Mouse (Mus musculus): Measurements from ENCODE around the gene Gtpbp1. TPM values are rescaled to one million over a fixed set of nuclear protein-coding genes. Genes with fewer than 3 reads are reported as not detected.

The Gtpbp1 gene
- 36.4 and 39.1 TPM in 2 replicates for polyA plus RNA-seq (2015; fragmentation: Nextera tagmentation; extraction: Ambion mirVana)

DNA sequence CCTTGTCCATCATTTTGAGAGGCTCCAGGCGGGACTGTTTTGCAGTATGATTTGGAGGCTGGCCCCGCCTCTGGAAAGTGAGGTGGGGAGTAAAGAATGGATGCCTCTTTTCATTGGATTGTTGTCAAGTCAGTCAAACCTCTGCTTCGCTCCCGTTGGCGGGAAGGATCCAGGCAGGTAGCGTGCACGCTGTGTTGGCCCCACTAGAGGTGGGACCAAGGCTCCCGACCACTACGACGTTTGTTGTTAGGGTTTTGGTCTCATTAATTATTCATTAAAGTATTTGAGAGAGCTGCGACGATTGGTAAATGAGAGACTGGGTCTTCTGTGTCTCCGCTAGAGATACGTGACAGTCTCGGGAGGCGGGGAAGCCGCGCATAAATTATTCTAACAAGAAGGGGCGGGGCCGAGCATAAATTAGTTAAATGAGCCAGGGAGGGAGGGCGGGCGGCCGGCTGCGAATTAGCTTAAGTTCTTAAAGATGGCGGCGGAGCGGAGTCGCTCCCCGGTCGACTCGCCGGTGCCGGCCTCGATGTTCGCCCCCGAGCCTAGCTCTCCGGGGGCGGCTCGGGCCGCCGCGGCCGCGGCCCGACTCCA is at the start of gene Gtpbp1:
Gene Gtpbp1, plus strand, starts transcription at position 420 of the 597 bp plus-strand sequence.
- H3K27ac ChIP-seq (replicated peaks) = peak within 1 kb of the TSS; percentile 88
- peaks cover 37% of the 10 kb centered on the region for H3K4me1 ChIP-seq
- no peaks in the 10 kb centered on the region for H3K9me3 ChIP-seq (replicated peaks)
- peak within 1 kb of the TSS; percentile 85 for H3K9ac ChIP-seq
- H3K36me3 ChIP-seq = peaks cover 10% of the 10 kb centered on the region
- peak within 1 kb of the TSS; percentile 72 for H3K4me2 ChIP-seq (replicated peaks)
- peak; percentile 97 for ATAC-seq (ENCODE audit: insufficient number of reproducible peaks, low FRiP score, low TSS enrichment, low read depth)
- WGBS = under 1% methylated on average over 45 of the region's 45 CpGs
- no peaks in the 10 kb centered on the region for H3K27me3 ChIP-seq
- H3K4me3 ChIP-seq (replicated peaks) = peak within 1 kb of the TSS; percentile 89

DNA sequence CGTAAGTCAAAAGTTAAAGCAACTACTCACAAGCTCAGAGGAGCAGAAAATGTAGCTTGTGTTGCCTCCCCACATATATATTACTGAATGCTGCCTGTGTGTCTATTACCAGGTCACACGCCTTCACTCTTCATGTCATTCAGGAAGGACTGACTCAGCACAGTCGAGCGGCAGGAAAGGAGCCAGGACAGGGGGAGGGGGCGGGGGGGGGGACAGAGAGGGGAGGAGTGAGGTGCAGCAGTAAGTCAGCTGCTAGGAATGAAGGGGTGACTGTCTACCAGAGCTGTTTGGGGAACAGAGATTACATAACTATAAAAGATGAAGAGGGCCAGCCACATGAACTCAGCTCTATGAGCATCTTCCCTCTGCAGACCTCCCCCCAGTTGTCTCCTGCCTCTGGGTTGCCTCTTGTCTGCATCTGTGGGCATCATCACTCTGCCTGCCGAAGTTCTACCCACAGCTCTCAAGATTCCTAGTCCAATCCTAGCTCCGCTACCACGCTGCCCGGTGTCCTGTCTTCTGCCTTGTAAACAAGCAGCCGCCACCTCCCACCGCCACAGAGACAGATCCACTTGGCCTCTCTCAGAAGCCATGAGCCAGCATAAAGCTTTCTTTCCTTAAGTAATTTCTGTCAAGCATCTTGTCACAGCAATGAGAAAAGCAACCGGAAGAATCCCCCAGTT is 49.4 kb upstream of the Gtpbp1 start:
- no peaks in the 10 kb centered on the region for H3K9me3 ChIP-seq (replicated peaks)
- ATAC-seq (ENCODE audit: insufficient number of reproducible peaks, low FRiP score, low TSS enrichment, low read depth) = no peak
- H3K4me3 ChIP-seq (replicated peaks) = no peak overlapping the region
- H3K27me3 ChIP-seq = no peaks in the 10 kb centered on the region
- 0 out of 2 replicates have a peak, but pooled peaks cover 18% of the 10 kb centered on the region for H3K36me3 ChIP-seq
- no peak overlapping the region for H3K4me2 ChIP-seq (replicated peaks)
- H3K9ac ChIP-seq = no peak overlapping the region
- no peaks in the 10 kb centered on the region for H3K4me1 ChIP-seq
- WGBS = 55% methylated on average over 12 of the region's 12 CpGs
- H3K27ac ChIP-seq (replicated peaks) = no peak overlapping the region

DNA sequence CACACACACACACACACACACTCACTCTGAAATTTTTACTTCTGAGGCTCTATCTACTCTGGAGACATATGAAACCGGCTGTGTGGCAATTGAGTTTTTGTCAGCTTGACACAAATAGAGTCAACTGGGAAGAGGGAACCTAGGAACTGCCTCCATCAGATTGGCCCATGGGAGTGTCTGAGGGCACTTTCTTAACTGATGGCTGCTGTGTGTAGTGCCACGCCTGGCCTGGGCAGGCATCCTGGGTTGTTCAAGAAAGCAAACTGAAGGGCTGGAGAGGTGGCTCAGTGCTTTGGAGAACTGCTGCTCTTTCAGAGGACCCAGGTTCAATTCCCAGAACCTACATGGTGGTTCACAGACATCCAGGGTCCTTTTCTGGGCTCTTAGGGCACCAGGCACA is 45.2 kb upstream of the Gtpbp1 start:
- no peak overlapping the region for H3K9ac ChIP-seq
- 72% methylated on average over 2 of the region's 2 CpGs for WGBS
- no peak for ATAC-seq (ENCODE audit: insufficient number of reproducible peaks, low FRiP score, low TSS enrichment, low read depth)

DNA sequence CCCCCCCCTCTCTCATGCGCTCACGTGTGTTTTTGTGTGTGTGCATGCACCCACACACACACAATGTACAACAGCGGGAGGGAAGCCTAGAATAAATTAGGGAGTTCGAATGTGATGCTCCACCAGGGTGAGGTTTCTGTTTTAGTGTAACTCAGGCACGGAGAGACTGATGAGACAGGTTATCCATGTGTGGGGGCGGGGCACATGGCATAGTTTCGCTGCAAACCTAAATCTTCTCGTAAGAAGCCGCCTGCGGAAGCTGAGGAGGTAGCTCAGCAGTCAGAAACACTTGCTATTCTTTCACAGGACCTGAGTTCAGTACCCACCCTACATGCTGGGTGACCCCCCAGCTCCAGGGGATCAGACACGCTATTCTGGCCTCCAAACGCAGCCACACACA is 42.5 kb upstream of the Gtpbp1 start:
- Histone ChIP-seq H3K36me3 (peaks cover 19% of the 10 kb centered on the region; the same call in 1 of the 2 replicates), H3K4me2 (replicated peaks) (no peak overlapping the region), H3K9ac (no peak overlapping the region), H3K4me3 (replicated peaks) (no peak overlapping the region), H3K27ac (replicated peaks) (no peak overlapping the region), H3K27me3 (no peaks in the 10 kb centered on the region), H3K4me1 (no peaks in the 10 kb centered on the region), H3K9me3 (replicated peaks) (no peaks in the 10 kb centered on the region)
- 88% methylated on average over 12 of the region's 12 CpGs for WGBS
- no peak for ATAC-seq (ENCODE audit: insufficient number of reproducible peaks, low FRiP score, low TSS enrichment, low read depth)

More for the DNA sequence above, 45.2 kb upstream of the Gtpbp1 start:
- H3K27me3 ChIP-seq = no peaks in the 10 kb centered on the region
- no peak overlapping the region for H3K4me2 ChIP-seq (replicated peaks)
- no peaks in the 10 kb centered on the region for H3K4me1 ChIP-seq
- H3K36me3 ChIP-seq = peaks cover 19% of the 10 kb centered on the region; the same call in 1 of the 2 replicates
- no peaks in the 10 kb centered on the region for H3K9me3 ChIP-seq (replicated peaks)
- H3K4me3 ChIP-seq (replicated peaks) = no peak overlapping the region
- no peak overlapping the region for H3K27ac ChIP-seq (replicated peaks)

DNA sequence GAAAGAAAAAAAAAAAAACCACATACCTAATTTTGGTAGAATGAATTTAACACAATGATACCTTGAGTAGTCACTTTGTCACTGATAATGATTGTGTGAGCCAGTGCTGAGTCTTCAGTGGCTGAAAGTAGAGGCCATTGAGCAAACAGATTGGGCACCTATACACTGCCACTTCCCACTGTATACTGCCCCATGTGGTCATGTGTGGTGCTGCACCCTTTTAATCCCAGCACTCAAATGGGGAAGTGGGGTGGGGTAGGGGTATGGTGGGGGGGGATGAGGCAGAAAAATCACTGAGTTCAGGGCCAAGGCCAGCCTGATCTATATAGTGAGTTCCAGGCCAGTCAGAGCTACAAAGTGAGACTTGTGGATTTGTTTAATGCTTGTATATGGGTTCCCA is 40.1 kb upstream of the Gtpbp1 start:
- ATAC-seq (ENCODE audit: insufficient number of reproducible peaks, low FRiP score, low TSS enrichment, low read depth) = no peak
- Histone ChIP-seq H3K27ac (replicated peaks) (no peak overlapping the region), H3K9ac (no peak overlapping the region), H3K4me2 (replicated peaks) (no peak overlapping the region), H3K4me1 (no peaks in the 10 kb centered on the region), H3K9me3 (replicated peaks) (no peaks in the 10 kb centered on the region), H3K36me3 (peaks cover 15% of the 10 kb centered on the region; the same call in 1 of the 2 replicates), H3K4me3 (replicated peaks) (no peak overlapping the region), H3K27me3 (no peaks in the 10 kb centered on the region)

DNA sequence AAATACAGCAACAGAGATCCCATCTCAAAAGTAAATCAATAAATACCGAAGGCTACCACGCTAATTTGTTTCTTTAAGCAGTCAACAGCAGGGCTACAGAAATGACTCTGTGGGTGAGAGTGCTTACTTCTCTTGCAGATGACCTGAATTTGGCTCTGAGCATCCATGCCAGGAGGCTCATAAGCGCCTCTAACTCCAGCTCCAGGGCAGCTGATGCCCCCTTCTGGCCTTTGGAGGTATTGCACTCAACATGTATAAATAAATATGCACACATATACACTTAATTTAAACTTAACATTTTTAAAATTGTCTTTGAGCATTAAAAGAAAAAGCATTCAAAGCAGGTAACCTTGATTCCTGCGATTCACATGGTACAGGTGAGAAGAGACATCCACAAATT is 39.2 kb upstream of the Gtpbp1 start:
- H3K4me2 ChIP-seq (replicated peaks) = no peak overlapping the region
- H3K4me1 ChIP-seq = no peaks in the 10 kb centered on the region
- H3K27ac ChIP-seq (replicated peaks) = no peak overlapping the region
- no peak overlapping the region for H3K9ac ChIP-seq
- H3K4me3 ChIP-seq (replicated peaks) = no peak overlapping the region
- 77% methylated on average over 4 of the region's 4 CpGs for WGBS
- no peaks in the 10 kb centered on the region for H3K9me3 ChIP-seq (replicated peaks)
- ATAC-seq (ENCODE audit: insufficient number of reproducible peaks, low FRiP score, low TSS enrichment, low read depth) = no peak
- peaks cover 15% of the 10 kb centered on the region; the same call in 1 of the 2 replicates for H3K36me3 ChIP-seq
- H3K27me3 ChIP-seq = no peaks in the 10 kb centered on the region

DNA sequence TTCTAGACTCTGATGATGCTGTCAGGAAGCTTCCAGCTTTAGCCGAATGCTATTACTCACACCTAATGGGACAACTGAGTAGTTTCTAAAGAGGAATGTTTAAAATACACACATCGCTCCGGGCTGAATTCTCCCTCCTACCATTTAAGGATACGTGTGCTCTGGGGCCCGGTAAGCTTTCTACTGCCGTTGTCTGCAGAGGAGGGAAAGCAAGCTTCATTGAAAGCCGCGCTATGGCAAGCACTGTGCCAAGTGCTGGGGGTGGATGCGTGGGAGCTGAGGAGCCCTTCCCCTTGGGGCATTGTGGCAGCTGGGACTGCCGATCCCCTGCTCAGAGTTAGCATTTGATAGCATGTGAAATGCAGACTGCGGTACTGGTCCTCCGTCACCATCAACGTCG is 34.2 kb upstream of the Gtpbp1 start:
- Histone ChIP-seq H3K9ac (no peak overlapping the region), H3K4me2 (replicated peaks) (no peak overlapping the region), H3K4me1 (peaks cover 11% of the 10 kb centered on the region), H3K4me3 (replicated peaks) (no peak overlapping the region), H3K27ac (replicated peaks) (no peak overlapping the region), H3K9me3 (replicated peaks) (no peaks in the 10 kb centered on the region), H3K36me3 (0 out of 2 replicates have a peak, but pooled peaks cover 3% of the 10 kb centered on the region), H3K27me3 (no peaks in the 10 kb centered on the region)
- WGBS = 88% methylated on average over 14 of the region's 14 CpGs
- no peak for ATAC-seq (ENCODE audit: insufficient number of reproducible peaks, low FRiP score, low TSS enrichment, low read depth)

DNA sequence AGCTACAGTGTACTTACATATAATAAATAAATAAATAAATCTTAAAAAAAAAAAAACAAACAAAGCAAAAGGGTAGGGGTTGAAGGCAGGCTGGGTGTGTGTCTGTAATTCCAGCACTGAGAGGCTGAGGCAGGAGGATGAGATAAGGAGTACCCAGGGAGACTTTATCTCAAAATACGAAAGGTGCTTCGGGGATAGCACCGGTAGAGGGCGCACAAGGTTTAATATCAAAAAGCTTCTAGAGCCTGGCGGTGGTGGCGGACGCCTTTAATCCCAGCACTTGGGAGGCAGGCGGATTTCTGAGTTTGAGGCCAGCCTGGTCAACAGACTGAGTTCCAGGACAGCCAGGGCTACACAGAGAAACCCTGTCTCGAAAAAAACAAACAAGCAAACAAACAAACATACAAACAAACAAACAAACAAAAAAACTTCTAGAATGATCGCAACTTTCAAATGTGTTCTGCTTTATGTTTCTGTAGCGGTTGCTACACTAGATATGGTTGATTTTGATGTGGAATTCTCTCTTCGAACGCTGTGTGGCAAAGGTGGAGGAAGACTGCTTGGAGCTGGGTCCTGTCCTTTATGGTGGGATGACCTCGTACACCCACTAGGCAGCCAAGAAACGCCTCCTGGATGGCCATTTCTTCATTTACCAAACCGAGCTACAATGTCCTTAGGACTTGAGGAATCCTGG is 32.7 kb upstream of the Gtpbp1 start:
- peaks cover 11% of the 10 kb centered on the region for H3K4me1 ChIP-seq
- no peaks in the 10 kb centered on the region for H3K27me3 ChIP-seq
- peak overlapping the region; percentile 92 for H3K27ac ChIP-seq (replicated peaks)
- WGBS = 3% methylated on average over 16 of the region's 16 CpGs
- H3K36me3 ChIP-seq = peaks cover 12% of the 10 kb centered on the region
- no peaks in the 10 kb centered on the region for H3K9me3 ChIP-seq (replicated peaks)
- 0 out of 2 replicates have a peak, but pooled peaks have one; percentile 7 for ATAC-seq (ENCODE audit: insufficient number of reproducible peaks, low FRiP score, low TSS enrichment, low read depth)
- peak overlapping the region; percentile 93 for H3K4me2 ChIP-seq (replicated peaks)
- peak overlapping the region; percentile 68 for H3K4me3 ChIP-seq (replicated peaks)
- H3K9ac ChIP-seq = peak overlapping the region; percentile 74

DNA sequence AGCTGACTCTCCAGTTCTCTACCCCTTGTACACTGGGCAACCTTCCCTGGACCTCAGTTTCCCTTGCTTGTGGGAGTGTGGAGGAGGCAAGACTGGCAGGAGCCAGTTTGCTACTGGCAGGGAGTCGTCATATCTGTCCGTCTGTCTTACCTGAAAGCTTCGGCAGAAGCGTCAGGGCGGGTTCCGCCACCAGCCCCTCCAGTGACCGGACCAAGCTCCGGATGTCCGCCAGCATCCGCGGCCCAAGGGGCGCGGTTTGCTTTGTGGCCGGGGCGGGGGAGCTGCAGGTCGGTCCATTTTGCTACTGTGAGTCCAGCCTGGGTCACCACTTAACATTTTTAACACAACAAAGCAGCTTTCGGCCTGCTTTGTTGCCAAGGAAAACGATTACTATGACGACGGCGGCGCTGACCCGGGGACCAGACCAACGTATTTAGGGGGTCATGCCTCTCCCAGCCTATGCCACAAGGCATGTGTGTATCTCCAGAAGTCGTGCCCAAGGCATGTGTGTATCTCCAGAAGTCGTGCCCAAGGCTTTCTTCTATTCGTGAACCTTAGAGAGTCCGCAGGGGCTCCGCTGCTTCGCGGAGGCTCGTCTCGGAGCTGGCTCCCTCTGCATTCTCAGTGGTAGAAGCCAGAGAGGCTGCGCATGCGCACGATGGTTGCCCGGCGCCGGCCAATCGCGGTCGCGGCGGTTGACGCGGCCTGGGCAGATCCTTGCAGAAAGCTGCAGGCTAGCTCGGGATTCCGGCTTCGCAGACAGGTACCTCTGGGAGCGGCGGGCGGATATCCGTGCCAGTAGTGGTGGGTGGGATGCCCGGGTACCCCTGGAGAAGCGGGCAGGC is 31.9 kb upstream of the Gtpbp1 start, which contains the start of the genes Fam227a and Cby1:
Gene Fam227a, minus strand, starts transcription at position 426 of the 845 bp plus-strand sequence.
Gene Cby1, plus strand, starts transcription at position 669 of the 845 bp plus-strand sequence.
- no peaks in the 10 kb centered on the region for H3K27me3 ChIP-seq
- peak within 1 kb of the TSS; percentile 74 for H3K9ac ChIP-seq
- H3K4me2 ChIP-seq (replicated peaks) = peak within 1 kb of the TSS; percentile 93
- H3K4me3 ChIP-seq (replicated peaks) = peak within 1 kb of the TSS; percentile 68
- H3K36me3 ChIP-seq = peaks cover 18% of the 10 kb centered on the region
- H3K27ac ChIP-seq (replicated peaks) = peak within 1 kb of the TSS; percentile 92
- peak; percentile 82 for ATAC-seq (ENCODE audit: insufficient number of reproducible peaks, low FRiP score, low TSS enrichment, low read depth)
- no peaks in the 10 kb centered on the region for H3K9me3 ChIP-seq (replicated peaks)
- peaks cover 11% of the 10 kb centered on the region for H3K4me1 ChIP-seq
- under 1% methylated on average over 55 of the region's 55 CpGs for WGBS

DNA sequence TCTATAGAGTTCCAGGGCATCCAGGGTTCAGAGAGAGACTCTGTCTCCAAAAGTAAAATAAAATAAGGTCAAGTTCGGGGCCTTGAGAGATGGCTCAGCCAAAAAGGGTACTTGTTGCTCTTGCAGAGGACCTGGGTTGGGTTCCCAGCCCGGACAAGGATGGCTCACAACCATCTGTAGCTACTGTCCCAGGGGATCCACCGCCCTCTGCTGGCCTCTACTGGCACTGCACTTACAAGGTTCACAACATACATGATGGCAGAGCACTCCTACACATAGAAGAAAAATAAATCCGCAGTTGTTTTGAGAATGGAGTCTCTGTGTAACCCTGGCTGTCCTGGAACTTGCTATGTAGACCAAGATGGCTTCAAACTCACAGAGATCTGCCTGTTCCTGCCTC is 28.8 kb upstream of the Gtpbp1 start:
- ATAC-seq (ENCODE audit: insufficient number of reproducible peaks, low FRiP score, low TSS enrichment, low read depth) = no peak
- 76% methylated on average over 4 of the region's 4 CpGs for WGBS
- H3K36me3 ChIP-seq = peaks cover 34% of the 10 kb centered on the region

More for the DNA sequence above, 28.8 kb upstream of the Gtpbp1 start:
- Histone ChIP-seq H3K9ac (no peak overlapping the region), H3K4me2 (replicated peaks) (no peak overlapping the region), H3K4me1 (peaks cover 11% of the 10 kb centered on the region), H3K9me3 (replicated peaks) (no peaks in the 10 kb centered on the region), H3K4me3 (replicated peaks) (no peak overlapping the region), H3K27me3 (no peaks in the 10 kb centered on the region), H3K27ac (replicated peaks) (no peak overlapping the region)

Measured in embryonic facial prominence, embryonic 15.5 days (tissue).